ENCODE assay signal across 11 mouse cellular contexts in the genomic region with DNA sequence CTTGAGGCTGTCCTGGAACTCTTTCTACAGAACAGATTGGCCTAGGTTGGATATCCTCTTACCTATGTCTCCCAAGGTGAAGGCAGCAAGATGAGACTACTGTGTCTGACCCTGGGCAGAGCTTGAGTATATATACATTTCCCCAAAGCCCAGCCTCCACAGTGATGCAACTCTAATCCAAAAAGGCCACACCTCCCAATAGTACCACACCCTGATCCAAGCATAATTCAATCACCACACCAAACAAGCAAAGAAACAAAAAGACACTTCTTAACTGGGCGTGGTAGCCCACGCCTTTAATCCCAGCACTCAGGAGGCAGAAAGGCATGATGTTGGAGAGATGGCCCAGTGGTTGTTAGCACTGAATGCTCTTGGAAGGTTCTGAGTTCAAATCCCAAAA. TPM values are rescaled to one million over a fixed set of nuclear protein-coding genes. Genes with fewer than 3 reads are reported as not detected.
"Had no signal": no experiment of that assay in that cellular context is flagged by ENCODE, and none has a peak within 500 bp of the region (broad histone marks: within the 10 kb centered on the region; RNA-seq: fewer than 3 reads in every experiment).

Gene Gm5039 (minus strand): TSS at position 101 of the 400 bp plus-strand sequence.

RNA-seq across cellular contexts. Expression of gene Gm5039, which starts in this region (rescaled TPM):
- total RNA-seq: left cerebral cortex, postnatal 10 days; left cerebral cortex, postnatal 14 days; left cerebral cortex, postnatal 25 days; left cerebral cortex, postnatal 36 days; left cerebral cortex, postnatal 4 days; liver, adult 2 months; megakaryocyte progenitor cell, adult 5-6 weeks; megakaryocyte, adult 5-6 weeks; megakaryocyte-erythroid progenitor cell, adult 5-6 weeks; midbrain, postnatal 0 days; monocyte, adult 5-6 weeks had no signal
